Mouse (Mus musculus) heart, embryonic 12.5 days (tissue): Measurements from ENCODE around the gene Vamp8. TPM values are rescaled to one million over a fixed set of nuclear protein-coding genes. Genes with fewer than 3 reads are reported as not detected.
A peak's percentile ranks its signal among the peaks of the same experiment; 100 is the strongest.

Experiments used
- ATAC-seq: fragments of 200-750 bp; cut with Nextera tagmentation; 2 replicates; pipeline ENCODE4 v1.8.0; 2017; ENCODE audit warnings: moderate TSS enrichment, moderate library complexity; ENCODE audit not compliant: insufficient number of reproducible peaks, low FRiP score
- H3K27ac ChIP-seq: fragments of 300-500 bp; sonication (generic); 2 replicates; pipeline ENCODE4 v1.5.1; 2016; ENCODE audit warnings: mild to moderate bottlenecking, moderate library complexity; ENCODE audit not compliant: poor library complexity, severe bottlenecking
- H3K27me3 ChIP-seq: fragments of 300-500 bp; sonication (generic); replicated peaks from 2 replicates; pipeline ENCODE4 v1.6.1; 2016; ENCODE audit warnings: mild to moderate bottlenecking, moderate library complexity
- H3K36me3 ChIP-seq: fragments of 300-500 bp; sonication (generic); 2 replicates; pipeline ENCODE4 v1.6.1; 2016; ENCODE audit warnings: mild to moderate bottlenecking, moderate library complexity
- H3K4me1 ChIP-seq: fragments of 300-500 bp; sonication (generic); replicated peaks from 2 replicates; pipeline ENCODE4 v1.6.1; 2016; ENCODE audit warnings: mild to moderate bottlenecking
- H3K4me2 ChIP-seq: fragments of 300-500 bp; sonication (generic); 2 replicates; pipeline ENCODE4 v1.6.1; 2016; ENCODE audit warnings: mild to moderate bottlenecking, moderate library complexity
- H3K4me3 ChIP-seq: fragments of 300-500 bp; sonication (generic); 2 replicates; pipeline ENCODE4 v1.5.1; 2016; ENCODE audit warnings: mild to moderate bottlenecking
- H3K9ac ChIP-seq: fragments of 300-500 bp; sonication (generic); 2 replicates; pipeline ENCODE4 v1.6.1; 2016; ENCODE audit warnings: mild to moderate bottlenecking, moderate library complexity
- H3K9me3 ChIP-seq: fragments of 300-500 bp; sonication (generic); replicated peaks from 2 replicates; pipeline ENCODE4 v1.6.1; 2016; ENCODE audit warnings: mild to moderate bottlenecking, moderate library complexity
- WGBS: fragments of 180-500 bp; shearing (Covaris S2); methylation state at CpG from one replicate; pipeline ENCODE4 v1.1.7; 2016; 5-methylcytosine and 5-hydroxymethylcytosine counted together
- polyA plus RNA-seq: library from polyadenylated mRNA; unstranded; fragments of >200 nt; fragmentation: Nextera tagmentation; extraction: Ambion mirVana; gene quantifications from 2 replicates; pipeline ENCODE4 v1.2.1, GENCODE M21; 2016

Gene Vamp8
- polyA plus RNA-seq = 111 and 112 TPM in 2 replicates

GRCm38 (mm10) chr6:72389941-72390771, at the start of gene Vamp8:
Gene Vamp8 (minus strand): TSS chr6:72390703.
- peak within 1 kb of the TSS; percentile 56 for H3K4me3 ChIP-seq

GRCm38 (mm10) chr6:72439355-72440185, 49.1 kb upstream of the Vamp8 start, which contains the start of gene Mat2a:
Gene Mat2a (minus strand): TSS chr6:72439558.
- Histone ChIP-seq H3K9me3 (no peaks in the 10 kb centered on the region), H3K36me3 (peaks cover 26% of the 10 kb centered on the region), H3K27ac (peak within 1 kb of the TSS; percentile 100), H3K4me3 (peak within 1 kb of the TSS; percentile 84), H3K27me3 (no peaks in the 10 kb centered on the region), H3K4me2 (peak within 1 kb of the TSS; percentile 96), H3K9ac (peak within 1 kb of the TSS; percentile 99), H3K4me1 (peaks cover 21% of the 10 kb centered on the region)
- ATAC-seq = peak; percentile 92
- WGBS = under 1% methylated on average over 77 of the region's 77 CpGs

More at GRCm38 (mm10) chr6:72389941-72390771, at the start of gene Vamp8:
- H3K27ac ChIP-seq = peak within 1 kb of the TSS; percentile 95
- H3K27me3 ChIP-seq = no peaks in the 10 kb centered on the region
- under 1% methylated on average over 33 of the region's 33 CpGs for WGBS
- H3K36me3 ChIP-seq = peaks cover 35% of the 10 kb centered on the region
- peaks cover 31% of the 10 kb centered on the region for H3K4me1 ChIP-seq
- peak within 1 kb of the TSS; percentile 77 for H3K4me2 ChIP-seq
- H3K9me3 ChIP-seq = no peaks in the 10 kb centered on the region
- peak; percentile 66 for ATAC-seq
- H3K9ac ChIP-seq = peak within 1 kb of the TSS; percentile 85

GRCm38 (mm10) chr6:72438862-72439354, 48.4 kb upstream of the Vamp8 start:
- Histone ChIP-seq H3K27me3 (no peaks in the 10 kb centered on the region), H3K9ac (peak overlapping the region; percentile 99), H3K4me3 (peak overlapping the region; percentile 84), H3K4me2 (peak overlapping the region; percentile 96), H3K4me1 (peaks cover 21% of the 10 kb centered on the region), H3K9me3 (no peaks in the 10 kb centered on the region), H3K36me3 (peaks cover 32% of the 10 kb centered on the region), H3K27ac (peak overlapping the region; percentile 100)
- ATAC-seq = peak; percentile 65
- under 1% methylated on average over 56 of the region's 57 CpGs for WGBS

- H3K9ac ChIP-seq = peak overlapping the region; percentile 99
- peak overlapping the region; percentile 96 for H3K4me2 ChIP-seq
- WGBS = 3% methylated on average over 5 of the region's 5 CpGs
- peak overlapping the region; percentile 100 for H3K27ac ChIP-seq
- H3K4me3 ChIP-seq = peak overlapping the region; percentile 84
- peaks cover 39% of the 10 kb centered on the region for H3K36me3 ChIP-seq
- H3K9me3 ChIP-seq = no peaks in the 10 kb centered on the region
- peaks cover 21% of the 10 kb centered on the region for H3K4me1 ChIP-seq
- ATAC-seq = no peak
- H3K27me3 ChIP-seq = no peaks in the 10 kb centered on the region
These were observed 47.7 kb upstream of the Vamp8 start for GRCm38 (mm10) chr6:72438226-72438625.

- Histone ChIP-seq H3K9ac (no peak overlapping the region), H3K4me1 (peaks cover 4% of the 10 kb centered on the region), H3K27ac (no peak overlapping the region), H3K4me2 (no peak overlapping the region), H3K27me3 (no peaks in the 10 kb centered on the region), H3K4me3 (no peak overlapping the region), H3K9me3 (no peaks in the 10 kb centered on the region), H3K36me3 (peaks cover 81% of the 10 kb centered on the region)
- WGBS = 89% methylated on average over 2 of the region's 2 CpGs
- no peak for ATAC-seq
These were observed 41.6 kb upstream of the Vamp8 start for GRCm38 (mm10) chr6:72432153-72432552.

- Histone ChIP-seq H3K9me3 (no peaks in the 10 kb centered on the region), H3K27me3 (no peaks in the 10 kb centered on the region), H3K4me3 (no peak overlapping the region), H3K4me2 (no peak overlapping the region), H3K9ac (no peak overlapping the region), H3K27ac (no peak overlapping the region), H3K36me3 (peaks cover 81% of the 10 kb centered on the region), H3K4me1 (no peaks in the 10 kb centered on the region)
- 37% methylated on average over 5 of the region's 5 CpGs for WGBS
- no peak for ATAC-seq
These were observed 40.8 kb upstream of the Vamp8 start for GRCm38 (mm10) chr6:72430989-72431921.

GRCm38 (mm10) chr6:72429061-72429842, 38.7 kb upstream of the Vamp8 start:
- H3K27me3 ChIP-seq = no peaks in the 10 kb centered on the region
- H3K4me2 ChIP-seq = no peak overlapping the region
- H3K27ac ChIP-seq = no peak overlapping the region
- no peak overlapping the region for H3K9ac ChIP-seq
- H3K36me3 ChIP-seq = peaks cover 85% of the 10 kb centered on the region
- WGBS = 82% methylated on average over 21 of the region's 21 CpGs
- H3K4me1 ChIP-seq = no peaks in the 10 kb centered on the region
- no peaks in the 10 kb centered on the region for H3K9me3 ChIP-seq
- ATAC-seq = no peak
- H3K4me3 ChIP-seq = no peak overlapping the region

GRCm38 (mm10) chr6:72428036-72428435, 37.5 kb upstream of the Vamp8 start:
- H3K27ac ChIP-seq = no peak overlapping the region
- H3K4me2 ChIP-seq = no peak overlapping the region
- 45% methylated on average over 8 of the region's 8 CpGs for WGBS
- ATAC-seq = 0 out of 2 replicates have a peak, but pooled peaks have one; percentile 24
- H3K4me3 ChIP-seq = no peak overlapping the region
- no peaks in the 10 kb centered on the region for H3K4me1 ChIP-seq
- no peaks in the 10 kb centered on the region for H3K9me3 ChIP-seq
- peaks cover 85% of the 10 kb centered on the region for H3K36me3 ChIP-seq
- no peak overlapping the region for H3K9ac ChIP-seq
- no peaks in the 10 kb centered on the region for H3K27me3 ChIP-seq

GRCm38 (mm10) chr6:72425646-72426045, 35.1 kb upstream of the Vamp8 start:
- Histone ChIP-seq H3K4me3 (no peak overlapping the region), H3K9me3 (no peaks in the 10 kb centered on the region), H3K27ac (no peak overlapping the region), H3K9ac (no peak overlapping the region), H3K27me3 (no peaks in the 10 kb centered on the region), H3K4me1 (no peaks in the 10 kb centered on the region), H3K4me2 (no peak overlapping the region), H3K36me3 (peaks cover 90% of the 10 kb centered on the region)
- ATAC-seq = no peak
- WGBS = 88% methylated on average over 11 of the region's 11 CpGs

GRCm38 (mm10) chr6:72420901-72421300, 30.4 kb upstream of the Vamp8 start:
- WGBS = 91% methylated on average over 10 of the region's 10 CpGs
- ATAC-seq = no peak
- no peak overlapping the region for H3K27ac ChIP-seq
- no peak overlapping the region for H3K4me3 ChIP-seq
- peaks cover 4% of the 10 kb centered on the region for H3K4me1 ChIP-seq
- H3K9ac ChIP-seq = no peak overlapping the region
- H3K4me2 ChIP-seq = no peak overlapping the region
- H3K36me3 ChIP-seq = peaks cover 83% of the 10 kb centered on the region
- no peaks in the 10 kb centered on the region for H3K27me3 ChIP-seq
- H3K9me3 ChIP-seq = no peaks in the 10 kb centered on the region
